In genomic region chr3:145602410-145603206, GRCm38 (mm10) we compare ENCODE assay signal across 8 mouse cellular contexts. TPM values are rescaled to one million over a fixed set of nuclear protein-coding genes. Genes with fewer than 3 reads are reported as not detected.
A peak's percentile ranks its signal among the peaks of the same experiment; 100 is the strongest.
DNase-seq lines count a peak whose midpoint lies in the region; ATAC-seq and TF ChIP-seq lines count a peak whose summit lies in the region.

No protein-coding gene starts in this region.

- peaks cover 8% of the 10 kb centered on the region; the same call in 1 of the 2 replicates for H3K4me1 ChIP-seq in embryonic facial prominence, embryonic 12.5 days
- peaks cover 6% of the 10 kb centered on the region; the same call in 1 of the 2 replicates for H3K4me1 ChIP-seq in embryonic facial prominence, embryonic 10.5 days
- H3K4me1 ChIP-seq in neural tube, embryonic 11.5 days (ENCODE audit: control insufficient read depth, insufficient read depth, low read length) = peaks cover 2% of the 10 kb centered on the region; the same call in 1 of the 2 replicates

- no peak for TF ChIP-seq CTCF in left cerebral cortex, adult 2 months (IDR thresholded peaks at IDR 0.05)

- H3K36me3 ChIP-seq in embryonic facial prominence, embryonic 12.5 days = peaks cover 70% of the 10 kb centered on the region
- peaks cover 94% of the 10 kb centered on the region for H3K36me3 ChIP-seq in embryonic facial prominence, embryonic 10.5 days (replicated peaks)
- peaks cover 4% of the 10 kb centered on the region for H3K36me3 ChIP-seq in neural tube, embryonic 11.5 days (ENCODE audit: control insufficient read depth, insufficient read depth, low read length)

- ATAC-seq in embryonic facial prominence, embryonic 12.5 days (ENCODE audit: insufficient number of reproducible peaks, insufficient read depth, low FRiP score, low TSS enrichment) = peak; percentile 47; the same call in 1 of the 2 replicates
- ATAC-seq in neural tube, embryonic 11.5 days (ENCODE audit: insufficient read depth, low FRiP score, low TSS enrichment) = peak; percentile 61; the same call in 1 of the 2 replicates

- H3K4me2 ChIP-seq in embryonic facial prominence, embryonic 12.5 days (replicated peaks) = no peak overlapping the region
- H3K4me2 ChIP-seq in neural tube, embryonic 11.5 days (ENCODE audit: low read depth) = no peak overlapping the region

- no peaks in the 10 kb centered on the region for H3K9me3 ChIP-seq in embryonic facial prominence, embryonic 12.5 days
- no peaks in the 10 kb centered on the region for H3K9me3 ChIP-seq in embryonic facial prominence, embryonic 10.5 days
- H3K9me3 ChIP-seq in neural tube, embryonic 11.5 days (ENCODE audit: control insufficient read depth, low read length) = no peaks in the 10 kb centered on the region

- no peak overlapping the region for H3K4me3 ChIP-seq in embryonic facial prominence, embryonic 12.5 days
- H3K4me3 ChIP-seq in embryonic facial prominence, embryonic 10.5 days = no peak overlapping the region
- H3K4me3 ChIP-seq in neural tube, embryonic 11.5 days (ENCODE audit: low read depth, low read length) = no peak overlapping the region
- no peak overlapping the region for H3K4me3 ChIP-seq in left cerebral cortex, adult 2 months

- no peak for DNase-seq in embryonic facial prominence, embryonic 10.5 days (ENCODE audit: low spot score)
- DNase-seq in neural tube, embryonic 11.5 days (ENCODE audit: low spot score) = peak; percentile 26
- no peak for DNase-seq in neural tube, embryonic 10.5 days (ENCODE audit: extremely low spot score, low spot score)
- peak; percentile 48 for DNase-seq in kidney, postnatal 14 days
- peak; percentile 44 to 51 for DNase-seq in urinary bladder, postnatal 36 days (ENCODE audit: low spot score in 2 of 2)
- no peak for DNase-seq in left cerebral cortex, adult 18-20 months (ENCODE audit: low spot score in 2 of 2)
- no peak for DNase-seq in left cerebral cortex, adult 2 months (ENCODE audit: extremely low spot score in 1 of 2, low spot score in 2 of 2)

- no peak overlapping the region for H3K27ac ChIP-seq in embryonic facial prominence, embryonic 12.5 days
- H3K27ac ChIP-seq in embryonic facial prominence, embryonic 10.5 days (replicated peaks) = no peak overlapping the region
- H3K27ac ChIP-seq in neural tube, embryonic 11.5 days (ENCODE audit: low read depth, low read length) = no peak overlapping the region; the same call in none of the 2 replicates
- no peak overlapping the region for H3K27ac ChIP-seq in left cerebral cortex, adult 2 months

- no peaks in the 10 kb centered on the region for H3K27me3 ChIP-seq in embryonic facial prominence, embryonic 12.5 days
- H3K27me3 ChIP-seq in embryonic facial prominence, embryonic 10.5 days (replicated peaks; ENCODE audit: low read depth, poor library complexity, severe bottlenecking) = no peaks in the 10 kb centered on the region
- H3K27me3 ChIP-seq in neural tube, embryonic 11.5 days (ENCODE audit: control insufficient read depth, insufficient read depth, low read length) = no peaks in the 10 kb centered on the region

- intact Hi-C loops in left cerebral cortex, adult 2 months (cut with DNase I) = no loop called here

- 76% methylated on average over 11 of the region's 11 CpGs for whole genome bisulfite sequencing in embryonic facial prominence, embryonic 12.5 days
- 81% methylated on average over 11 of the region's 11 CpGs for WGBS in embryonic facial prominence, embryonic 10.5 days
- 54% methylated on average over 11 of the region's 11 CpGs for WGBS in neural tube, embryonic 11.5 days

- no peak overlapping the region for H3K9ac ChIP-seq in embryonic facial prominence, embryonic 12.5 days
- H3K9ac ChIP-seq in neural tube, embryonic 11.5 days (ENCODE audit: low read length) = no peak overlapping the region

RNA-seq across cellular contexts. Expression of gene Znhit6, which starts 26.6 kb away (rescaled TPM):
- polyA plus RNA-seq in embryonic facial prominence, embryonic 12.5 days (2016; fragmentation: Nextera tagmentation; extraction: Ambion mirVana) = 48.1 and 53.1 TPM in 2 replicates
- 49.8 and 51.8 TPM in 2 replicates for polyA plus RNA-seq in embryonic facial prominence, embryonic 10.5 days (2016; fragmentation: Nextera tagmentation; extraction: Ambion mirVana)
- polyA plus RNA-seq in neural tube, embryonic 11.5 days (2014; fragmentation: Nextera tagmentation; extraction: Ambion mirVana) = 32.8 and 33.4 TPM in 2 replicates
- total RNA-seq in left cerebral cortex, adult 18-20 months (2021) = 10 to 100 TPM; 15.6 to 16.6 TPM
- total RNA-seq in left cerebral cortex, adult 2 months (2021) = 10 to 100 TPM; 16.1 to 17.7 TPM

RNA-seq across cellular contexts. Expression of gene Ccn1, which starts 47.2 kb away (rescaled TPM):
- 56.8 and 63.7 TPM in 2 replicates for polyA plus RNA-seq in embryonic facial prominence, embryonic 12.5 days (2016; fragmentation: Nextera tagmentation; extraction: Ambion mirVana)
- 40.2 and 42.2 TPM in 2 replicates for polyA plus RNA-seq in embryonic facial prominence, embryonic 10.5 days (2016; fragmentation: Nextera tagmentation; extraction: Ambion mirVana)
- 30.1 and 31.7 TPM in 2 replicates for polyA plus RNA-seq in neural tube, embryonic 11.5 days (2014; fragmentation: Nextera tagmentation; extraction: Ambion mirVana)
- 1 to 10 TPM; 5.3 to 8.6 TPM for total RNA-seq in left cerebral cortex, adult 18-20 months (2021)
- total RNA-seq in left cerebral cortex, adult 2 months (2021) = 10 to 100 TPM in 1 of 2 experiments, 1 to 10 TPM in 1; 7.8 to 12.6 TPM

Comparison
In these comparisons a context has a peak if more than half of its experiments do, and no peak if none do; other contexts are left out.
1. DNase-seq: peak in neural tube, embryonic 11.5 days (single experiment), kidney, postnatal 14 days (single experiment) and urinary bladder, postnatal 36 days (2 of 2); none in embryonic facial prominence, embryonic 10.5 days (single experiment), neural tube, embryonic 10.5 days (single experiment), left cerebral cortex, adult 18-20 months (0 of 2) and left cerebral cortex, adult 2 months (0 of 2).